Comparison of ENCODE assay signal across 13 mouse cellular contexts in genomic region chr14:20120868-20121267, GRCm38 (mm10). TPM values are rescaled to one million over a fixed set of nuclear protein-coding genes. Genes with fewer than 3 reads are reported as not detected.
DNase-seq lines count a peak whose midpoint lies in the region; ATAC-seq and TF ChIP-seq lines count a peak whose summit lies in the region.
"Had no signal": no experiment of that assay in that cellular context is flagged by ENCODE, and none has a peak within 500 bp of the region (broad histone marks: within the 10 kb centered on the region; RNA-seq: fewer than 3 reads in every experiment).

No protein-coding gene starts in this region.

- H3K36me3 ChIP-seq in kidney, adult 2 months (ENCODE audit: control insufficient read depth, insufficient read depth, low read length), result no peaks in the 10 kb centered on the region
- H3K36me3 ChIP-seq: heart, embryonic 15.5 days had no signal

- no peak for TF ChIP-seq POLR2A in kidney, adult 2 months (IDR thresholded peaks at IDR 0.05; ENCODE audit: low read depth, low read length)

- H3K4me1 ChIP-seq in kidney, adult 2 months (ENCODE audit: control insufficient read depth, insufficient read depth, low read length), result peaks cover 13% of the 10 kb centered on the region

- H3K27me3 ChIP-seq in kidney, adult 2 months (replicated peaks; ENCODE audit: control insufficient read depth, insufficient read depth, low read length), result no peaks in the 10 kb centered on the region
- H3K27me3 ChIP-seq: heart, embryonic 15.5 days had no signal

- no peak overlapping the region for H3K27ac ChIP-seq in kidney, adult 2 months (ENCODE audit: insufficient read depth, low read depth, low read length)
- H3K27ac ChIP-seq: heart, embryonic 15.5 days; hindbrain, postnatal 0 days had no signal

- H3K4me3 ChIP-seq in kidney, adult 2 months (ENCODE audit: insufficient read depth, low read depth, low read length), result no peak overlapping the region
- H3K4me3 ChIP-seq: heart, embryonic 15.5 days had no signal

- TF ChIP-seq CTCF in kidney, adult 2 months (conservative IDR thresholded peaks at IDR 0.05; ENCODE audit: insufficient read depth, insufficient read length, low read depth, low read length), result no peak

- 75% methylated on average over 5 of the region's 5 CpGs for WGBS in kidney, adult 2 months

- ATAC-seq in megakaryocyte progenitor cell, adult 5-6 weeks (replicated peaks; ENCODE audit: poor library complexity), result peak; percentile 82
- ATAC-seq: hindbrain, postnatal 0 days; midbrain, embryonic 16.5 days had no signal

- DNase-seq in kidney, postnatal 4 days, result peak; percentile 34 to 43
- no peak for DNase-seq in kidney, adult 2 months
- peak; percentile 59 for DNase-seq in ZHBTc4 (ENCODE audit: low read depth, low spot score)
- DNase-seq in thymus, postnatal 0 days (ENCODE audit: low spot score), result peak; percentile 65
- DNase-seq in heart, adult 8-10 months (ENCODE audit: low spot score), result no peak
- DNase-seq in MN1 (ENCODE audit: low spot score), result no peak
- no peak for DNase-seq in embryo, embryonic 10.5 days (ENCODE audit: low spot score)
- DNase-seq: cerebellum, postnatal 25 days; kidney, postnatal 36 days had no signal

RNA-seq across cellular contexts. Expression of gene Saysd1, which starts 17.5 kb away (rescaled TPM):
- 10.8 and 11.4 TPM in 2 replicates for polyA plus RNA-seq in kidney, adult 2 months (2012; rRNA removed)
- total RNA-seq in megakaryocyte progenitor cell, adult 5-6 weeks (2015), result 3.4 and 3.9 TPM in 2 replicates
- 0.62 and 1.4 TPM in 2 replicates for total RNA-seq in megakaryocyte progenitor cell, adult 5-6 weeks (2017)
- polyA plus RNA-seq in thymus, postnatal 0 days (2015; fragmentation: Nextera tagmentation; extraction: Ambion mirVana), result 14.4 and 16.0 TPM in 2 replicates
- 1 to 10 TPM; 2.6 to 3.2 (median 2.7) TPM for total RNA-seq in heart, adult 8-10 months (2022)

Comparison
In these comparisons a context has a peak if more than half of its experiments do, and no peak if none do; other contexts are left out.
1. DNase-seq: peak in kidney, postnatal 4 days (2 of 2), ZHBTc4 (single experiment) and thymus, postnatal 0 days (single experiment); none in kidney, adult 2 months (single experiment), heart, adult 8-10 months (single experiment), MN1 (single experiment) and embryo, embryonic 10.5 days (single experiment).